Mouse (Mus musculus): Measurements from ENCODE around the gene Pou2f1. TPM values are rescaled to one million over a fixed set of nuclear protein-coding genes. Genes with fewer than 3 reads are reported as not detected.
A peak's percentile ranks its signal among the peaks of the same experiment; 100 is the strongest.

Pou2f1 gene
- polyA plus RNA-seq, 1 experiment, result 19.2 TPM

- H3K4me1 ChIP-seq (ENCODE audit: control insufficient read depth, insufficient read depth, low read length), result no peaks in the 10 kb centered on the region
- no peaks in the 10 kb centered on the region for H3K27me3 ChIP-seq (ENCODE audit: control insufficient read depth, insufficient read depth, low read length)
- H3K27ac ChIP-seq (ENCODE audit: control insufficient read depth, insufficient read depth, low read depth, low read length), result no peak overlapping the region
- TF ChIP-seq POLR2A (IDR thresholded peaks at IDR 0.05; ENCODE audit: control insufficient read depth, low read depth, low read length), result no peak
- TF ChIP-seq CTCF (IDR thresholded peaks at IDR 0.05; ENCODE audit: control insufficient read depth, insufficient read depth, insufficient replicate concordance, low read depth, low read length), result no peak
- H3K36me3 ChIP-seq (ENCODE audit: control insufficient read depth, insufficient read depth, low read length), result peaks cover 1% of the 10 kb centered on the region; the same call in 1 of the 2 replicates
- H3K4me3 ChIP-seq (ENCODE audit: control insufficient read depth, low read depth, low read length), result no peak overlapping the region
Observed at GRCm38 (mm10) chr1:165891686-165892085, 110.8 kb downstream of the Pou2f1 start.

- Histone ChIP-seq H3K36me3 (ENCODE audit: control insufficient read depth, insufficient read depth, low read length) (no peaks in the 10 kb centered on the region), H3K4me1 (ENCODE audit: control insufficient read depth, insufficient read depth, low read length) (no peaks in the 10 kb centered on the region), H3K4me3 (ENCODE audit: control insufficient read depth, low read depth, low read length) (no peak overlapping the region), H3K27ac (ENCODE audit: control insufficient read depth, insufficient read depth, low read depth, low read length) (no peak overlapping the region), H3K27me3 (ENCODE audit: control insufficient read depth, insufficient read depth, low read length) (no peaks in the 10 kb centered on the region)
- TF ChIP-seq CTCF (IDR thresholded peaks at IDR 0.05; ENCODE audit: control insufficient read depth, insufficient read depth, insufficient replicate concordance, low read depth, low read length), result no peak
- no peak for TF ChIP-seq POLR2A (IDR thresholded peaks at IDR 0.05; ENCODE audit: control insufficient read depth, low read depth, low read length)
Observed at GRCm38 (mm10) chr1:165882146-165882900, 120.2 kb downstream of the Pou2f1 start.

GRCm38 (mm10) chr1:165878751-165879150, 123.7 kb downstream of the Pou2f1 start:
- Histone ChIP-seq H3K27ac (ENCODE audit: control insufficient read depth, insufficient read depth, low read depth, low read length) (no peak overlapping the region), H3K4me1 (ENCODE audit: control insufficient read depth, insufficient read depth, low read length) (no peaks in the 10 kb centered on the region), H3K4me3 (ENCODE audit: control insufficient read depth, low read depth, low read length) (no peak overlapping the region), H3K27me3 (ENCODE audit: control insufficient read depth, insufficient read depth, low read length) (no peaks in the 10 kb centered on the region), H3K36me3 (ENCODE audit: control insufficient read depth, insufficient read depth, low read length) (peaks cover 4% of the 10 kb centered on the region)
- TF ChIP-seq CTCF (IDR thresholded peaks at IDR 0.05; ENCODE audit: control insufficient read depth, insufficient read depth, insufficient replicate concordance, low read depth, low read length) (no peak), POLR2A (IDR thresholded peaks at IDR 0.05; ENCODE audit: control insufficient read depth, low read depth, low read length) (no peak)

- H3K4me1 ChIP-seq (ENCODE audit: control insufficient read depth, insufficient read depth, low read length), result no peaks in the 10 kb centered on the region
- H3K36me3 ChIP-seq (ENCODE audit: control insufficient read depth, insufficient read depth, low read length), result peaks cover 4% of the 10 kb centered on the region
- no peak overlapping the region for H3K4me3 ChIP-seq (ENCODE audit: control insufficient read depth, low read depth, low read length)
- no peaks in the 10 kb centered on the region for H3K27me3 ChIP-seq (ENCODE audit: control insufficient read depth, insufficient read depth, low read length)
- TF ChIP-seq POLR2A (IDR thresholded peaks at IDR 0.05; ENCODE audit: control insufficient read depth, low read depth, low read length) (no peak), CTCF (IDR thresholded peaks at IDR 0.05; ENCODE audit: control insufficient read depth, insufficient read depth, insufficient replicate concordance, low read depth, low read length) (no peak)
- no peak overlapping the region for H3K27ac ChIP-seq (ENCODE audit: control insufficient read depth, insufficient read depth, low read depth, low read length)
Observed at GRCm38 (mm10) chr1:165875520-165876284, 126.8 kb downstream of the Pou2f1 start.

GRCm38 (mm10) chr1:165874645-165875044, 127.8 kb downstream of the Pou2f1 start:
- H3K27ac ChIP-seq (ENCODE audit: control insufficient read depth, insufficient read depth, low read depth, low read length), result no peak overlapping the region
- H3K4me3 ChIP-seq (ENCODE audit: control insufficient read depth, low read depth, low read length), result no peak overlapping the region
- H3K4me1 ChIP-seq (ENCODE audit: control insufficient read depth, insufficient read depth, low read length), result no peaks in the 10 kb centered on the region
- TF ChIP-seq CTCF (IDR thresholded peaks at IDR 0.05; ENCODE audit: control insufficient read depth, insufficient read depth, insufficient replicate concordance, low read depth, low read length), result no peak
- TF ChIP-seq POLR2A (IDR thresholded peaks at IDR 0.05; ENCODE audit: control insufficient read depth, low read depth, low read length), result no peak
- H3K27me3 ChIP-seq (ENCODE audit: control insufficient read depth, insufficient read depth, low read length), result no peaks in the 10 kb centered on the region
- H3K36me3 ChIP-seq (ENCODE audit: control insufficient read depth, insufficient read depth, low read length), result peaks cover 4% of the 10 kb centered on the region

- Histone ChIP-seq H3K36me3 (ENCODE audit: control insufficient read depth, insufficient read depth, low read length) (no peaks in the 10 kb centered on the region), H3K27ac (ENCODE audit: control insufficient read depth, insufficient read depth, low read depth, low read length) (no peak overlapping the region), H3K4me3 (ENCODE audit: control insufficient read depth, low read depth, low read length) (no peak overlapping the region), H3K4me1 (ENCODE audit: control insufficient read depth, insufficient read depth, low read length) (peaks cover 2% of the 10 kb centered on the region), H3K27me3 (ENCODE audit: control insufficient read depth, insufficient read depth, low read length) (no peaks in the 10 kb centered on the region)
- TF ChIP-seq POLR2A (IDR thresholded peaks at IDR 0.05; ENCODE audit: control insufficient read depth, low read depth, low read length) (no peak), CTCF (IDR thresholded peaks at IDR 0.05; ENCODE audit: control insufficient read depth, insufficient read depth, insufficient replicate concordance, low read depth, low read length) (no peak)
Observed at GRCm38 (mm10) chr1:165868659-165869058, 133.8 kb downstream of the Pou2f1 start.

GRCm38 (mm10) chr1:165866630-165867280, 135.7 kb downstream of the Pou2f1 start:
- H3K27me3 ChIP-seq (ENCODE audit: control insufficient read depth, insufficient read depth, low read length), result no peaks in the 10 kb centered on the region
- TF ChIP-seq POLR2A (IDR thresholded peaks at IDR 0.05; ENCODE audit: control insufficient read depth, low read depth, low read length) (no peak), CTCF (IDR thresholded peaks at IDR 0.05; ENCODE audit: control insufficient read depth, insufficient read depth, insufficient replicate concordance, low read depth, low read length) (no peak)
- H3K36me3 ChIP-seq (ENCODE audit: control insufficient read depth, insufficient read depth, low read length), result no peaks in the 10 kb centered on the region
- peaks cover 2% of the 10 kb centered on the region for H3K4me1 ChIP-seq (ENCODE audit: control insufficient read depth, insufficient read depth, low read length)
- no peak overlapping the region for H3K27ac ChIP-seq (ENCODE audit: control insufficient read depth, insufficient read depth, low read depth, low read length)
- H3K4me3 ChIP-seq (ENCODE audit: control insufficient read depth, low read depth, low read length), result peak overlapping the region; percentile 7
